Mouse (Mus musculus) kidney, embryonic 14.5 days (tissue): Measurements from ENCODE around the gene Kxd1. TPM values are rescaled to one million over a fixed set of nuclear protein-coding genes. Genes with fewer than 3 reads are reported as not detected.

ENCODE experiments used
- ATAC-seq: fragments of 200-750 bp; cut with Nextera tagmentation; 2 replicates; pipeline ENCODE4 v1.8.0; 2017; ENCODE audit warnings: moderate number of reproducible peaks, mild to moderate bottlenecking, moderate TSS enrichment, moderate library complexity; ENCODE audit not compliant: low FRiP score, low TSS enrichment
- H3K27ac ChIP-seq: fragments of 300-500 bp; sonication (generic); 2 replicates; pipeline ENCODE4 v1.5.1; 2014; ENCODE audit warnings: low read depth, mild to moderate bottlenecking, low read length, moderate library complexity, mixed read lengths
- H3K27me3 ChIP-seq: fragments of 300-500 bp; sonication (generic); 2 replicates; pipeline ENCODE4 v1.6.1; 2014; ENCODE audit warnings: mild to moderate bottlenecking, low read length; ENCODE audit not compliant: control insufficient read depth, insufficient read depth
- H3K36me3 ChIP-seq: fragments of 300-500 bp; sonication (generic); 2 replicates; pipeline ENCODE4 v1.6.1; 2014; ENCODE audit warnings: low read length, mixed read lengths; ENCODE audit not compliant: control insufficient read depth, insufficient read depth
- H3K4me1 ChIP-seq: fragments of 300-500 bp; sonication (generic); 2 replicates; pipeline ENCODE4 v1.6.1; 2014; ENCODE audit warnings: low read length, mixed read lengths; ENCODE audit not compliant: control insufficient read depth, insufficient read depth
- H3K4me2 ChIP-seq: fragments of 300-500 bp; sonication (generic); replicated peaks from 2 replicates; pipeline ENCODE4 v1.6.1; 2014; ENCODE audit warnings: low read depth, mild to moderate bottlenecking, low read length
- H3K4me3 ChIP-seq: fragments of 300-500 bp; sonication (generic); 2 replicates; pipeline ENCODE4 v1.5.1; 2014; ENCODE audit warnings: mild to moderate bottlenecking, low read length
- H3K9ac ChIP-seq: fragments of 300-500 bp; sonication (generic); 2 replicates; pipeline ENCODE4 v1.6.1; 2014; ENCODE audit warnings: low read depth, mild to moderate bottlenecking, low read length, moderate library complexity
- H3K9me3 ChIP-seq: fragments of 300-500 bp; sonication (generic); 2 replicates; pipeline ENCODE4 v1.6.1; 2016; ENCODE audit warnings: low read length; ENCODE audit not compliant: control insufficient read depth
- WGBS: fragments of 180-500 bp; shearing (Covaris S2); extraction: QIAGEN DNeasy Blood & Tissue Kit; methylation state at CpG from one replicate; pipeline ENCODE4 v1.1.7; 2014; 5-methylcytosine and 5-hydroxymethylcytosine counted together
- polyA plus RNA-seq: library from polyadenylated mRNA; unstranded; fragments of >200 nt; fragmentation: Nextera tagmentation; extraction: Ambion mirVana; gene quantifications from 2 replicates; pipeline ENCODE4 v1.2.1, GENCODE M21; 2014

Kxd1 gene
- polyA plus RNA-seq, 1 experiment from 2014 or later, result 70.9 TPM

- Histone ChIP-seq H3K4me1 (peaks cover 27% of the 10 kb centered on the region), H3K36me3 (no peaks in the 10 kb centered on the region), H3K27ac (no peak overlapping the region), H3K9me3 (no peaks in the 10 kb centered on the region), H3K4me2 (no peak overlapping the region), H3K4me3 (no peak overlapping the region), H3K9ac (no peak overlapping the region), H3K27me3 (no peaks in the 10 kb centered on the region)
- WGBS, result 79% methylated on average over 3 of the region's 3 CpGs
- no peak for ATAC-seq
Measured at GRCm38 (mm10) chr8:70562802-70563201, 35.0 kb upstream of the Kxd1 start.

- H3K4me3 ChIP-seq, result no peak overlapping the region
- ATAC-seq, result no peak
- H3K27ac ChIP-seq, result peak overlapping the region; percentile 59; the same call in 1 of the 2 replicates
- H3K4me2 ChIP-seq, result no peak overlapping the region
- 66% methylated on average over 7 of the region's 7 CpGs for WGBS
- no peaks in the 10 kb centered on the region for H3K27me3 ChIP-seq
- no peaks in the 10 kb centered on the region for H3K9me3 ChIP-seq
- H3K36me3 ChIP-seq, result no peaks in the 10 kb centered on the region
- no peak overlapping the region for H3K9ac ChIP-seq
- peaks cover 27% of the 10 kb centered on the region for H3K4me1 ChIP-seq
Measured at GRCm38 (mm10) chr8:70561809-70562535, 34.2 kb upstream of the Kxd1 start.

DNA sequence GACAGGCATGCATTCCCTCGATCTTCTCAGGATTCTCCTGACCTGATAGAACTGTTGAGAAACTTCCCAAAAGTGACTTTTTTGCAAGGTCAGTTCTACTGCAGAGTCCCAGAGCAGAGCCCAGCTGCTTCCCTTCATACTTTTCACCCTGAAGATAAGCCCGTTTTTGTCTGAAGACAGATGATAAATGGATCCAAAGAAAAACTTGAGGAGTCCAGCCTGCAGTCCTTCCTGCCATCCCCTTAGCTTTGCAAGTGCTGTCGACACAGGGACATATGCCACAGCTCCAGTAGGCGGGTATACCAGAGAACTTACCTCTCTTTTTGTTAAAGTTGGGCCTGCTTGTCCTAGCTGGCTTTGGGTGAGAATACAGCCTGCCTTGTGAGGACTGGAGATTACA is 33.6 kb upstream of the Kxd1 start:
- Histone ChIP-seq H3K9ac (no peak overlapping the region), H3K4me1 (peaks cover 27% of the 10 kb centered on the region)

GRCm38 (mm10) chr8:70560564-70560963 is 32.8 kb upstream of the Kxd1 start:
- H3K4me1 ChIP-seq, result peaks cover 26% of the 10 kb centered on the region
- peak; percentile 54; the same call in 1 of the 2 replicates for ATAC-seq
- WGBS, result 72% methylated on average over 3 of the region's 3 CpGs
- H3K4me3 ChIP-seq, result no peak overlapping the region
- H3K27ac ChIP-seq, result peak overlapping the region; percentile 59; the same call in 1 of the 2 replicates
- no peaks in the 10 kb centered on the region for H3K9me3 ChIP-seq
- no peak overlapping the region for H3K9ac ChIP-seq
- no peak overlapping the region for H3K4me2 ChIP-seq
- no peaks in the 10 kb centered on the region for H3K27me3 ChIP-seq
- no peaks in the 10 kb centered on the region for H3K36me3 ChIP-seq

More for the DNA sequence above, 33.6 kb upstream of the Kxd1 start:
- Histone ChIP-seq H3K4me2 (no peak overlapping the region), H3K9me3 (no peaks in the 10 kb centered on the region), H3K36me3 (no peaks in the 10 kb centered on the region), H3K27ac (peak overlapping the region; percentile 59; the same call in 1 of the 2 replicates), H3K27me3 (no peaks in the 10 kb centered on the region), H3K4me3 (no peak overlapping the region)
- ATAC-seq, result no peak
- WGBS, result 49% methylated on average over 4 of the region's 4 CpGs

DNA sequence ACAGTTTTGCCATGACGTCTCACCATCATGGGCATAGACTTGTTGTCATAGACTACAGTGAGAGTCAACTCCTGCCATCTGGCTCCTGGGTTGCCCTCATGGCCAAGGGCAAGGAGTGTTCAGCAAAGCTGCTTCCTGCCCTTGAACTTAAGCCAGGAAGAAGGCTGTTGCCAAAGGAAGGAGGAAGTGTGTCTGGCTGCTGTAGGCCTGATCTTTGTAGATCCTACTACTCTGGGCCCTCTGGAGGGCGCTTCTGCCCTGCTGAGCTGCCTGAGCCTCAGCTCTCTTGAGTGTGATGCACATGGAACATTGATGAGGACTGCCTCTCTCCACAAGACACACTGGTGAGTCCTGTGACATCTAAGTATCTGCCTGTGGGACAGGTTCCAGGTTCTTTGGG is 32.3 kb upstream of the Kxd1 start:
- Histone ChIP-seq H3K27ac (peak overlapping the region; percentile 19; the same call in 1 of the 2 replicates), H3K9me3 (no peaks in the 10 kb centered on the region), H3K4me1 (peaks cover 23% of the 10 kb centered on the region), H3K27me3 (no peaks in the 10 kb centered on the region), H3K4me2 (no peak overlapping the region), H3K4me3 (no peak overlapping the region), H3K9ac (no peak overlapping the region), H3K36me3 (no peaks in the 10 kb centered on the region)
- WGBS, result 72% methylated on average over 2 of the region's 2 CpGs
- ATAC-seq, result no peak

DNA sequence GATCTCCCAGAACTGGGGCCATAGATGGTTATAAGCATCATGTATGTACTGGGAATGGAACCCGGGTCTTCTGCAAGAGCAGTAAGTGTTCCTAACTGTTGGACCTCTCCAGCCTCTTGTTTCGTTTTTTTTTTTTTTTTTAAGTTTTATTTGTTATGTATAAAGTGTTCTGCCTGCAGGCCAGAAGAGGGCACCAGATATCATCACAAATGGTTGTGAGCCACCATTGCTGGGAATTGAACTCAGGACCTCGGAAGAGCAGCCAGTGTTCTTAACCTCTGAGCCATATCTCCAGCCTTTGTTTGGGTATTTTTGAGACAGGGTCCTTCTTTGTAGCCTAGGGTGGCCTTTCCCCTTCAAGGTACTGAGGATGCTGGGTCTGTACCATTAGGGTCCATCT is 31.2 kb upstream of the Kxd1 start:
- 85% methylated on average over 3 of the region's 3 CpGs for WGBS
- Histone ChIP-seq H3K9ac (no peak overlapping the region), H3K36me3 (no peaks in the 10 kb centered on the region), H3K4me3 (no peak overlapping the region), H3K4me2 (no peak overlapping the region), H3K9me3 (no peaks in the 10 kb centered on the region), H3K27me3 (no peaks in the 10 kb centered on the region), H3K4me1 (peaks cover 15% of the 10 kb centered on the region), H3K27ac (no peak overlapping the region)
- ATAC-seq, result no peak

DNA sequence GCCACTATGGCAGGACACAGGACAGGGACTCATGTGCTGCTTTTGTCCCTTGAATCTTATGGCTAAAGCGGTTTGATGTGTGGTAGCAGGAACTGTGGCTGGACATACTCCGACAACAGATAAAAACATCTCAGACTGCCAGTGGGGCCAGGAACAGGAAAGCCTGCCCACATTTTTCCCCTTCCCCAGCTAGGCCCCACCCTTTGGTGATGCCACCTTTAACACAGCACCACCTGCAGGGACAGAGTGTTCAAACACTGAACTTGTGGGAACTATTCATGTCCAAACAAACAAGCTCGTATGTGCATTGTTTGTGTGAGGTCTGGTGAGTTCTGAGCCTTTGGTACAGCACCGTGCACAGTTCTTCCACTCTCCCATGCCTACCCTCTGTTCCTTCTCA is 30.6 kb upstream of the Kxd1 start:
- 73% methylated on average over 4 of the region's 4 CpGs for WGBS
- H3K27ac ChIP-seq, result no peak overlapping the region

GRCm38 (mm10) chr8:70555079-70555747 is 27.5 kb upstream of the Kxd1 start:
- 85% methylated on average over 4 of the region's 4 CpGs for WGBS
- Histone ChIP-seq H3K9me3 (no peaks in the 10 kb centered on the region), H3K4me3 (no peak overlapping the region), H3K36me3 (no peaks in the 10 kb centered on the region), H3K27ac (no peak overlapping the region; the same call in 1 of the 2 replicates), H3K27me3 (no peaks in the 10 kb centered on the region), H3K4me2 (no peak overlapping the region), H3K4me1 (peaks cover 24% of the 10 kb centered on the region), H3K9ac (no peak overlapping the region)
- no peak for ATAC-seq

More for the DNA sequence above, 30.6 kb upstream of the Kxd1 start:
- H3K9ac ChIP-seq, result no peak overlapping the region
- H3K4me1 ChIP-seq, result peaks cover 17% of the 10 kb centered on the region
- H3K4me3 ChIP-seq, result no peak overlapping the region
- no peak for ATAC-seq
- no peaks in the 10 kb centered on the region for H3K9me3 ChIP-seq
- H3K27me3 ChIP-seq, result no peaks in the 10 kb centered on the region
- H3K4me2 ChIP-seq, result no peak overlapping the region
- no peaks in the 10 kb centered on the region for H3K36me3 ChIP-seq

DNA sequence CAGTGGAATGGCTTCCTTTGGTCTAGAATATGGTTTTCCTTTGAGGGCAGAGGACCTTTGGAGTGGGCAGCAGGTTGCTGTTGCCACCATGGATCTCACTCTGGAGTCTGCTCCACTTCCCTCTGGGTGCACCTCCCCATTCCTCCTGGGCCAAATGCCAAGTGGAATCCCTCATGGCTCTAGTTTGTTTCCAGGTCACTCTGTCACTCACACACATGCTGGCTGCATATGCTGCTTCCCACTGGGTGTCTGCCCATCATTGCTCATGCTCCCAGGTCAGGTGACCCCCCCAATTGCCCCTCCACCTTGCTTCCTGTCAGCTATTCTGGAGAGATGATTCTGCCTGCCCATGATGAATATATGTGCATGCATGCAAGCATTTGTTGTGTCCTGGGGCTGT is 26.0 kb upstream of the Kxd1 start:
- H3K27ac ChIP-seq, result no peak overlapping the region; the same call in 1 of the 2 replicates

More for the DNA sequence above, 26.0 kb upstream of the Kxd1 start:
- no peak for ATAC-seq
- no peak overlapping the region for H3K4me2 ChIP-seq
- H3K27me3 ChIP-seq, result no peaks in the 10 kb centered on the region
- no peaks in the 10 kb centered on the region for H3K36me3 ChIP-seq
- 0 out of 2 replicates have a peak, but pooled peaks cover 18% of the 10 kb centered on the region for H3K4me1 ChIP-seq
- H3K9me3 ChIP-seq, result no peaks in the 10 kb centered on the region
- no peak overlapping the region for H3K9ac ChIP-seq
- no peak overlapping the region for H3K4me3 ChIP-seq
